Mouse (Mus musculus): ENCODE measurements at regions not wholly inside any gene's neighbourhood (a gene's known extent, or its start where the extent isn't known, plus 50 kb on each side); places are given as distances from the start of the nearest gene placed in this dataset.

DNA sequence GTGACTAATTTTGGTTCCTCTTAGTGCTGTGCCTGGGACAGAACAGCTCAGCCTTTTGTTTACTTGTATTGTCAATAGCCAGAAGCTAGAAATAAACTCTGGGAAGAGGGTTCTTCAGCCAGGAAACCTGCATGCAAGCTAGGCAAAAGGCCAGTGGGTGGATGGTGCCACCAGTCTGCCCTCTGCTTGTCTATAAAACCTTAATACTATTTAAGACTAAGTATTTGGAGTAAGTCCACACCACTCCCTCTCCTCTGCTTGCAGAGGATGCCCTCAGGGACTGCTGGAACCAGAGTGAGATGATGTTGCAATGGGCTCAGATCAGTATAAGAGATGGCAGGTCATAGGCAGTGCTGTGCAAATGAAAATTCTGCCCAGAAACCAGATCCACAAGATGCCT, 53.5 kb upstream of the Nampt start:
- TF ChIP-seq CTCF (IDR thresholded peaks at IDR 0.05; ENCODE audit: extremely low read depth, insufficient read length, insufficient replicate concordance, low read depth, low read length) (no peak), POLR2A (IDR thresholded peaks at IDR 0.05; ENCODE audit: low read depth, low read length) (no peak)
